Mouse (Mus musculus) thymus, adult 2 months (tissue): ENCODE measurements around the gene Phtf2.

Experiments
- CTCF ChIP-seq: fragments of 200-500 bp; IDR thresholded peaks from 2 replicates; pipeline ENCODE4 v1.5.1; 2012; ENCODE audit warnings: mild to moderate bottlenecking, control low read depth, low read length, moderate library complexity, borderline replicate concordance; ENCODE audit not compliant: control insufficient read depth, poor library complexity, insufficient read depth; ENCODE audit errors: extremely low read depth
- POLR2A ChIP-seq: fragments of 200-500 bp; IDR thresholded peaks from 2 replicates; pipeline ENCODE4 v1.6.1; 2012; ENCODE audit warnings: mild to moderate bottlenecking, low read length, control low read depth, moderate library complexity; ENCODE audit not compliant: control insufficient read depth, poor library complexity, insufficient read depth; ENCODE audit errors: extremely low read depth

GRCm38 (mm10) chr5:20876934-20877426 is 4.9 kb downstream of the Phtf2 start:
- TF ChIP-seq CTCF (no peak), POLR2A (no peak)
